Comparison of ENCODE assay signal across 9 mouse cellular contexts in the genomic region with DNA sequence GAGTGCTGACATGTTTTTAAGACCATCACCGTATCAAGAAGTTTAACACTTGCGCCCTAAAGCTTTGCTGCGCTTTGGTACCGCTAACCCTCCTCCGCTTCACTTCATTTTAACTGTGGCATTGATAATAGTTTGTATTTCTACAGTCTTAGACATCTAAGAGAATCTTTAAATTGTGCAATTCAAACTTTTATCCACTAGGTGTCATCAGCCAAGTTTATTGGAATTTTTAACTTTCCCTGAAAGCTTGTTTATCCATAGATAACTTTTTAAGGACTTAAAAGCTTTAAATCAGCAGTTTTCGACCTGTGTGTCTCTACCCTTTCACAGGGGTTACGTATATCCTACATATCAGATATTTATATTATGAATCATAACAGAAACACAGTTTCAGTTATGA. TPM values are rescaled to one million over a fixed set of nuclear protein-coding genes. Genes with fewer than 3 reads are reported as not detected.
DNase-seq lines count a peak whose midpoint lies in the region; ATAC-seq and TF ChIP-seq lines count a peak whose summit lies in the region.
"Had no signal": no experiment of that assay in that cellular context is flagged by ENCODE, and none has a peak within 500 bp of the region (broad histone marks: within the 10 kb centered on the region; RNA-seq: fewer than 3 reads in every experiment).

No protein-coding gene starts in this region.

- no peak overlapping the region for H3K9ac ChIP-seq in forebrain, postnatal 0 days
- H3K9ac ChIP-seq in midbrain, embryonic 16.5 days (ENCODE audit: low read depth, low read length), result 0 out of 2 replicates have a peak overlapping the region, but pooled peaks have one; percentile 10

- no peak overlapping the region for H3K4me2 ChIP-seq in forebrain, postnatal 0 days (ENCODE audit: low read depth)
- 0 out of 2 replicates have a peak overlapping the region, but pooled peaks have one; percentile 26 for H3K4me2 ChIP-seq in midbrain, embryonic 16.5 days (ENCODE audit: low read length)

- peaks cover 4% of the 10 kb centered on the region; the same call in 1 of the 2 replicates for H3K4me1 ChIP-seq in kidney, adult 2 months (ENCODE audit: control insufficient read depth, insufficient read depth, low read length)
- no peaks in the 10 kb centered on the region for H3K4me1 ChIP-seq in forebrain, postnatal 0 days (ENCODE audit: insufficient read depth)
- peaks cover 15% of the 10 kb centered on the region for H3K4me1 ChIP-seq in midbrain, embryonic 16.5 days (ENCODE audit: control insufficient read depth, insufficient read depth, low read length)

- H3K27ac ChIP-seq in kidney, adult 2 months (ENCODE audit: insufficient read depth, low read depth, low read length), result no peak overlapping the region
- no peak overlapping the region for H3K27ac ChIP-seq in forebrain, postnatal 0 days (ENCODE audit: low read depth, low read length)
- H3K27ac ChIP-seq in midbrain, embryonic 16.5 days (ENCODE audit: low read length), result no peak overlapping the region

- 0 out of 2 replicates have a peak overlapping the region, but pooled peaks have one; percentile 9 for H3K4me3 ChIP-seq in kidney, adult 2 months (ENCODE audit: insufficient read depth, low read depth, low read length)
- H3K4me3 ChIP-seq in forebrain, postnatal 0 days (ENCODE audit: low read depth, low read length), result no peak overlapping the region
- H3K4me3 ChIP-seq in midbrain, embryonic 16.5 days (ENCODE audit: low read depth, low read length), result no peak overlapping the region

- WGBS in kidney, adult 2 months, result 48% methylated on average over 7 of the region's 7 CpGs
- WGBS in forebrain, postnatal 0 days, result 65% methylated on average over 7 of the region's 7 CpGs
- 66% methylated on average over 7 of the region's 7 CpGs for WGBS in midbrain, embryonic 16.5 days

- no peaks in the 10 kb centered on the region for H3K36me3 ChIP-seq in kidney, adult 2 months (ENCODE audit: control insufficient read depth, insufficient read depth, low read length)
- peaks cover 4% of the 10 kb centered on the region for H3K36me3 ChIP-seq in forebrain, postnatal 0 days (ENCODE audit: insufficient read depth)
- H3K36me3 ChIP-seq in midbrain, embryonic 16.5 days (ENCODE audit: control insufficient read depth, insufficient read depth, low read length), result 0 out of 2 replicates have a peak, but pooled peaks cover 4% of the 10 kb centered on the region

- peak; percentile 12 for DNase-seq in kidney, adult 2 months
- no peak for DNase-seq in kidney, adult 9 months
- DNase-seq in MN1 (ENCODE audit: low spot score), result peak; percentile 77
- peak; percentile 47 for DNase-seq in forebrain, postnatal 0 days
- DNase-seq in kidney, adult 11 months, result no peak
- DNase-seq in Muller cell, postnatal 12 days (ENCODE audit: inconsistent ontology term), result no peak
- no peak for DNase-seq in adrenal gland, postnatal 14 days
- DNase-seq: cerebellum, postnatal 25 days had no signal

- TF ChIP-seq CTCF in kidney, adult 2 months (conservative IDR thresholded peaks at IDR 0.05; ENCODE audit: insufficient read depth, insufficient read length, low read depth, low read length), result no peak
- peak; percentile 57 for TF ChIP-seq CTCF in forebrain, postnatal 0 days (IDR thresholded peaks at IDR 0.05; ENCODE audit: low read depth)

- no peak for TF ChIP-seq POLR2A in kidney, adult 2 months (IDR thresholded peaks at IDR 0.05; ENCODE audit: low read depth, low read length)

- no peaks in the 10 kb centered on the region for H3K27me3 ChIP-seq in kidney, adult 2 months (replicated peaks; ENCODE audit: control insufficient read depth, insufficient read depth, low read length)
- no peaks in the 10 kb centered on the region for H3K27me3 ChIP-seq in forebrain, postnatal 0 days (ENCODE audit: insufficient read depth, low read length)
- no peaks in the 10 kb centered on the region for H3K27me3 ChIP-seq in midbrain, embryonic 16.5 days (ENCODE audit: control insufficient read depth, insufficient read depth, low read depth, low read length)

- ATAC-seq in forebrain, postnatal 0 days, result no peak
- no peak for ATAC-seq in midbrain, embryonic 16.5 days

- no peaks in the 10 kb centered on the region for H3K9me3 ChIP-seq in forebrain, postnatal 0 days (ENCODE audit: low read length)
- H3K9me3 ChIP-seq in midbrain, embryonic 16.5 days (replicated peaks; ENCODE audit: control insufficient read depth, low read length, poor library complexity, severe bottlenecking), result no peaks in the 10 kb centered on the region

RNA-seq across cellular contexts. Expression of a gene that starts 1.4 kb away (rescaled TPM):
- 6.4 TPM in 2 replicates for polyA plus RNA-seq in kidney, adult 2 months (2012; rRNA removed)
- total RNA-seq in forebrain, postnatal 0 days (2014; rRNA removed), result 38.3 and 42.3 TPM in 2 replicates
- 28.4 and 31.1 TPM in 2 replicates for polyA plus RNA-seq in forebrain, postnatal 0 days (2015; fragmentation: Nextera tagmentation; extraction: Ambion mirVana)
- polyA plus RNA-seq in midbrain, embryonic 16.5 days (2015; fragmentation: Nextera tagmentation; extraction: Ambion mirVana), result 32.0 and 33.6 TPM in 2 replicates
- total RNA-seq in adrenal gland, postnatal 14 days (2021), result 11.2 and 12.5 TPM in 2 replicates

RNA-seq across cellular contexts. Expression of a gene that starts 1.5 kb away (rescaled TPM):
- 8.6 and 17.6 TPM in 2 replicates for polyA plus RNA-seq in kidney, adult 2 months (2012; rRNA removed)
- 22.1 and 28.1 TPM in 2 replicates for total RNA-seq in forebrain, postnatal 0 days (2014; rRNA removed)
- polyA plus RNA-seq in forebrain, postnatal 0 days (2015; fragmentation: Nextera tagmentation; extraction: Ambion mirVana), result 84.1 and 103 TPM in 2 replicates
- 68.5 TPM in 2 replicates for polyA plus RNA-seq in midbrain, embryonic 16.5 days (2015; fragmentation: Nextera tagmentation; extraction: Ambion mirVana)
- total RNA-seq in adrenal gland, postnatal 14 days (2021), result 40.5 and 45.4 TPM in 2 replicates

RNA-seq across cellular contexts. Expression of a gene that starts 54.2 kb away (rescaled TPM):
- polyA plus RNA-seq in kidney, adult 2 months (2012; rRNA removed), result 17.2 and 20.9 TPM in 2 replicates
- 2.6 TPM in 2 replicates for total RNA-seq in forebrain, postnatal 0 days (2014; rRNA removed)
- 2.0 and 2.9 TPM in 2 replicates for polyA plus RNA-seq in forebrain, postnatal 0 days (2015; fragmentation: Nextera tagmentation; extraction: Ambion mirVana)
- 1.9 and 2.3 TPM in 2 replicates for polyA plus RNA-seq in midbrain, embryonic 16.5 days (2015; fragmentation: Nextera tagmentation; extraction: Ambion mirVana)
- 3.2 and 3.5 TPM in 2 replicates for total RNA-seq in adrenal gland, postnatal 14 days (2021)

Comparison
In these comparisons a context has a peak if more than half of its experiments do, and no peak if none do; other contexts are left out.
1. DNase-seq: peak in kidney, adult 2 months (single experiment), MN1 (single experiment) and forebrain, postnatal 0 days (single experiment); none in kidney, adult 9 months (single experiment), kidney, adult 11 months (single experiment), Muller cell, postnatal 12 days (single experiment) and adrenal gland, postnatal 14 days (single experiment).